Mouse (Mus musculus): Measurements from ENCODE around the gene Irs3.
A peak's percentile ranks its signal among the peaks of the same experiment; 100 is the strongest.
"Not testable (repeated sequence)": the region's sequence is repeated elsewhere in the genome, so short reads cannot be mapped to it uniquely, and the experiment has no call there.

Irs3 gene

DNA sequence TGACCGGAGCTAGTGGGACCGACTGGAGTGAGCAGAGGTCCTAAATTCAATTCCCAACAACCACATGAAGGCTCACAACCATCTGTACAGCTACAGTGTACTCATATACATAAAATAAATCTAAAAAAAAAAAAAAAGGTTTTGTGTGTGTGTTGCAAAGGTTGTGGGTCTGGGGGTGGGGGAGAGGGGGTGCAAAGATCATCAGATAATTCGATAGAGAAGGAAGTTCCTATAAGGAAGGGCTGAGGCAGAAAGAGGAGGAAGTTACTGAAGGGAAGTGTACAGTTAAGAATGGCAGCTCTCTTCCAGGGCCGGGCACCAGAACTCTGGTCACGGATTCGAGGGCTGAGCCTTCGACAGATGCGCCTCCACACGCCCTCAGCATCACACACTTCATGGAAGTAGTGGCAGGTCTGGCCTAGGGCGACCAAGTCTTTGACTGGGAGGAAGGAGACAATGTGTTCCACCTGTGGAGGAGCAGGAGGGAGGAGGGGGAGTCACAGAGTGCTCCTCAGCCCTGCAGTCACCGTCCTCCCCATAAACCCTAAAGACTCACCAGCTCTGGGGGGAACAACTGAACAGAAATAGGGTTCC lies 21.5 kb downstream of the Irs3 start:
- DNase-seq (ENCODE audit: low spot score in 2 of 2): no peak

DNA sequence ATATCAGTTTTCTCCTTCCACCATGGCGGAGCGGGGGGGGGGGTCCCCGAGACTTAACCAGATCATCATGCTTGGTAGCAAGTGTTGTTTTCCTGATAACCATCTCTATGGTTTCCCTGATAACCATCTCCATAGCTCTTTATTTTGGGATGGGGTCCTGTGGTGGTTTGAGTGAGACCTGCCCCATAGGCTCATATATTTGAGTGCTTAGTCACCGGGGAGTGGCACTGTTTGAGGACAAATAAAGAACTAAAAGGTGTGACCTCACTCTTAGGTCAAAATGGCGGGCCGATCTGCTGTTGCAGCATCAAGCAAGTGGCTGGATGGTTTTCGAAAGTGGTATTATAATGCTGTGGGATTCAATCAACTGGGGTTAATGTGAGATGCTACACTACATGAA lies 30.2 kb downstream of the Irs3 start:
- no peak for DNase-seq (ENCODE audit: low spot score in 2 of 2)

DNA sequence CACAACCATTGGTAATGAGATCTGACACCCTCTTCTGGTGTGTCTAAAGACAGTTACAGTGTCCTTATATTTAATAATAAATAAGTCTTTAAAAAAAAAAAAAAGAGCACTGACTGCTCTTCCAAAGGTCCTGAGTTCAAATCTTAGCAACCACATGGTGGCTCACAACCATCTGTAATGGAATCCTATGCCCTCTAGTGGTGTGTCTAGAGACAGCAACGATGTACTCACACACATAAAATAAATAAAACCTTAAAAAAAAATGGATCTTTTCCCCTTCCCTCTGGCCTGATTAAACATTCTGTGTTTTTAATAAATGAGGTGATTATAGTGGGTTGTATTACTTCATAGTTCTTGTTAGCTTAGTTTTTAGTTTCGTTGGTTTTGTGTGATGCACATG lies 30.6 kb downstream of the Irs3 start:
- DNase-seq (ENCODE audit: low spot score in 2 of 2): not testable (repeated sequence)

DNA sequence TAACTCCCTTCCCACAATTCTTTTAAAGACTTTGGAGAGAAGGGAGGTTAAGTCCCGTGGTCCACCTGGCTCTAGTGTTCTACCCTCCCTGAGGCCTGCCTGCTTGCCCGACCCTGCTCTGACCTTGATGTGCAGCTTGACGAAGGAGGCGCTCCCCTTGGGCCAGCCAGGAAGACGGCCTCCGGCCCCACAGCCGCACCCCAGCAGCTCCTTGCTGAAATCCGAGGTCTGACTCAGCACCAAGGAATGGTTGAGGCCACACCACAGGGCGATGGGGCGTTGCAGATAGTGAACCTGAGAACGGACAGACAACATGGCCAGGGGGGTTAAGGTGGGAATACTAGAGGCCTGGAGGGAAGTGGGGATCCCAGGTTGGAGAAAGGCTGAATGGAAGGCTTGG lies 32.0 kb downstream of the Irs3 start, which contains the start of gene Pcolce:
TSS of gene Pcolce (minus strand) at position 235 of the 400 bp plus-strand sequence.
- DNase-seq (ENCODE audit: low spot score in 2 of 2): no peak

DNA sequence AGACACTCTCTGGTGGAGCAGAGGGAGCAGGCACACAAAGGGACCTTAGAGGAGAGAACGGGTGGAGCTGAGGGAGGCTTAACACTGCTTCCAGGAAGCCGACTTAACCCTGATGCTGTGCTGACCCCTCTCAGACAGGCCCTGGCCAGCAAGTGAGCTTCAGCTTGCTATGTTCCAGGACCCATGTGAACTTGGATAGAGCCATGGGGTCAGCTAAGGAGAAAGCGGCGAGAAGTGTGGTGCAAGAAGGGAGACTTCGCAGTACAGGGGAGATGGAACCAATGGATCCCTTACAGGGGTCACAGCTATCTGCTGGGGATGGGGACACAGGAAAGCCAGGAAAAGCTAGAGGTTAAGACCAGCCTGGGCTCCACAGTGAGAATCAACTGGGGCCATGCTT lies 32.4 kb downstream of the Irs3 start:
- DNase-seq (ENCODE audit: low spot score in 2 of 2): no peak

DNA sequence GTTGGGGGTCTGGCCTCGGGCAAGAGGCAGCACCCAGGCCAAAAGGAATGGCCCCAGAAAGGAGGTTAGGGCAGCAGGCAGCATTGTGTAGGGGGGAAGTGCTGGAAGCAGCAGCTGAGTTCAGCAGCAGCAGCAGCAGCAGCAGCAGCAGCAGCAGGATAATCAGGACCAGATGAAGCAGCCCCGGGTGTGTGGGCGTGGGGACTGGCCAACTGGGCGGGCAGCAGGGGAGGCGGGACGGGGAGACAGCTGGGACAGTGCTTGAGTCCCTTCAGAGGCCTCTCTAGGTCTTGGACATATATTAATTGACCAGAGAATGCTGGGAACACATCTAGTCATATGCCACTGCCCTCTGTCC lies 34.3 kb downstream of the Irs3 start:
- DNase-seq (ENCODE audit: low spot score in 2 of 2): no peak

DNA sequence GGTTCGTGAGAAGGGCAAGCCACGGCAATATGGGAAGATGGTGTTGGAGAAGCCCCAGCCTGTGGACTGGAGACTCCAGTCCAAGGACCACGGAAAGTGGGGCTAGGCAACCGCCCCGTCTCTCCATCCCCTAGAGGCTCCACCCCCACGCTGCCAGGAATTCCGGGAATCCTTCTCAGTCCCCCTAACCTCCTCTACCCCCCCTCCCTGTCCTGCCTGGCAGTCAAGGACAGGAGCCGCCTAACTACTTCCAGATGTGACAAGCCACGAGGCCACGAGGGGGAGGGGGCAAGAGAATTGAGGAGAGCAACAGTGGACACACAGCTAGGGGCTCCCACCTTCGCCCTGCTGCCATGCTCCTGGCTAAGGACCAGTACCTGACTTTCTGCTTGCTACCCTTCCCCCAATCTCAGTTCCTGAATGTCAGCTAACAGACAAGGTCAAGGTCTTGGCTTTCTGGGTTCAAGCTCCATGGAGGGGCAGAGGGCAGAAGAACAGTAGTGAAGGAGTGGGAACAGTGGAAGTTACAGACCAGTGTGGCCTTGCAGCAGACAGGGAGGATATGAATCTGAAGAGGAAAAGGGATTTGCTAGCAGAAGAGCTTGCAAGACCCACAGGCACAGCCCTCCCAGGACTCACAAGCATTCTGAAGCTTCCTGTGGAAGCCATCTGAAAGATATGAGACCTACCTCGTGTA lies 34.8 kb downstream of the Irs3 start:
- DNase-seq (ENCODE audit: low spot score in 2 of 2): no peak

DNA sequence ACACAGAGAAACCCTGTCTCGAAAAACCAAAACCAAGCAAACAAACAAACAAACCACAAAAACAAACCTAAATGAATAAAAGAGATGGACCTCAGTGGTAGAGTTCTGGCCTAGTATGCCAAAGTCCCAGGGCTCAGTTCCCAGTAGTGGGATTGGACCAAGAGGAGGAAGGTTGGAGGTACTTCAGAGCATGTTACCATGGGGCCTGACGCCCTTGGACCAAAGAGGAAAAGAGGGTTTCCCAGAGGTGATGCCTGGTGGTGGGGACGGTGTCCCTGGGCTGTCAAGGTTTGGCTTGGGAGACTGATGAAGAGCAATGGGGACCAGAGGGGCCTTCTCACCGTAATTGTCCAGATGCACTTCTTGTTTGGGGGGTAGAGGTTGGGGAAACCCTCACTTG lies 35.5 kb downstream of the Irs3 start:
- no peak for DNase-seq (ENCODE audit: low spot score in 2 of 2)

DNA sequence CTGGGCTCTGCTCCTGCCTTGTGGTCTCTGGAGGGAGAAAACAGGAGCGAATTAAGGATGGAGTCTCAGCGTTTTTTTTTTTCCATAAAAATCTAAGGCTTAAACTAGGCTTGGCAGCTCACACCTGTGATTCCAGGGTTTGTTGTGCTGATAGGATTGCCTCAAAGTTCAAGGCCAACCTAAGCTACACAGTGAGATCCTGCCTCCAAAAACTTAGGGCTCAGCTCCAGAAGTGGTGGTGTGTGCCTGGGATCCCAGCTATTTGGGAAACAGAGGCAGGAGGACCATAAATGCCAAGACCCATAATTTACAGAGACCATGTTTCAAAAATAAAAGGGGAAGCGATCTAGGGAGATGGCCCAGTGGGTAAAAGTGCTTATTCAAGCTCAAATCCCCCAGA lies 36.2 kb downstream of the Irs3 start:
- DNase-seq (ENCODE audit: low spot score in 2 of 2): no peak

DNA sequence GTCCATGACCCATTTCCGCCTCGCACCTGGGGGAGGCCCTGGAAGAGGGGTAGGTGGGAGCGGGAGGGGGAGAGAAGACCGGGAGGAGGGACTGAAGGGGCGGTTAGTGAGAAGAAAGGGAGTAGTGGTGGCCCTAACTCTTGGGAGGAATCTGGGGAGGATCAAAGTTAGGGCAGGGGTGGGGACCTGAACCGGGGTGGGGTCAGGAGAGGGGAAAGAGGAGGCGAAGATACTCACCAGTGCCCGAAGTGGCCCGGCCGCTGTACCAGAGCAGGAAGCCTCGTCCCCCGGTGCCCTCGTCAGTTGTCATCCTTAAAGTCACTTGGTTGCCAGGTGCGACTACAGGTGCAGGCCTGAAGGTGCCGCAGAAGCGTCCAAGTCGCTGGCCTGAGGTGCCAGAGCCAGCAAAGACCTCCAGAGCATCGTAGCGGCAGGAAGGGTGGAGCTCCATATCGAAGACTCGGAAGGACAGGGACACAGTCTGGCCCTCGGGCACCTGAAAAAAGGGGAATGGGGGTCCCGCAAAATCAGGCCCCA lies 36.8 kb downstream of the Irs3 start:
- no peak for DNase-seq (ENCODE audit: low spot score in 2 of 2)

DNA sequence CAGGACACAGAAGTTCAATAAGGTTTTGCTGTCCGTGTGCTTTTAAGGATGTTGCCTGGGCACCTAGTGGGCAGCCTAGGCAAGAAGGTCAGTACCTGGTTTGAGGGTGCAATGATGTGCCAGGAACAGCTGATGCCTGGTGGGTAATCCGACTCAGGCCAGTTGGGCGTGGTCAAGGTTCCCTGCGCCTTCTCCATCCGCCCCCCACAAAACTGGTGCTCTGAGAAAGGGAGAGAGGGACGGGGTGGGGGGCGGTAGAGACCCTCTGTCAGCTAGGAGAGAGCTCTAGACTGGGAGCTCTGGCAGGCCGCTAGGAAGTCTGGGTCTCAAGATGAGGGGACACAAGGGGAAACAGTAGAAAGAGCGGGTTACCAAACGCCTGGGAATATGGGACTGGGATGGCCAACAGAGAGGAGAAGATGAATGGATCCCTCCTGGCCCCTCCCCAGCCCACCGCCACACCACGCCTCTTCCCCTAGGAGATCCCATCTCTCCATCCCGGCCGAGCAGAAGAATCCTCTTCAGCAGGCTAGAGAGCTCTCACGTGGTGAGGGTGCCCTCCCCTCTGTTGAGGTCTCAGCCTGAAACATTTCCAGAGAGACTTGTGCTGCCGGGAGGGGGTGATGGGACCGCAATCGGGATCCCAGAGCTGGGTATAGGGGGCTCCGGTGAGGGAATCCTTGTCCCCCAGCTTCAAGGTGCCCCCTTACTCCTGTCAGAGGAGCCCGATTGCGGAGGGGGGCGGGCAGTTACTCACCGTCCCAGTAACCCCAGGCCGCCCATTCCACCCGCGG lies 37.5 kb downstream of the Irs3 start:
- DNase-seq (ENCODE audit: low spot score in 2 of 2): no peak

DNA sequence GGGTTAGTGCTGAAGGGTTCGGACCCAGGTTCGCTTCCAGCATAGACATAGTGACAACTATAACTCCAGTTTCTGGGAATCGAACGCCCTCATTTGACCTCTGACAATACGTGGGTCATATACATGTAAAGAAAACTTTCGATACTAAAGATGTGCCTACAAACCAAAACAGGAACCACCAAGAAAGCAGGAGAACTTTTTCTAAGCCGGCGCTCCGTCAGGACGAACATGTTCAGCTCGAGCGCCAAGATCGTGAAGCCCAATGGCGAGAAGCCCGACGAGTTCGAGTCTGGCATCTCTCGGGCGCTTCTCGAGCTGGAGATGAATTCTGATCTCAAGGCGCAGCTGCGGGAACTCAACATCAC lies 44.2 kb downstream of the Irs3 start:
- no peak for DNase-seq (ENCODE audit: low spot score in 2 of 2)

DNA sequence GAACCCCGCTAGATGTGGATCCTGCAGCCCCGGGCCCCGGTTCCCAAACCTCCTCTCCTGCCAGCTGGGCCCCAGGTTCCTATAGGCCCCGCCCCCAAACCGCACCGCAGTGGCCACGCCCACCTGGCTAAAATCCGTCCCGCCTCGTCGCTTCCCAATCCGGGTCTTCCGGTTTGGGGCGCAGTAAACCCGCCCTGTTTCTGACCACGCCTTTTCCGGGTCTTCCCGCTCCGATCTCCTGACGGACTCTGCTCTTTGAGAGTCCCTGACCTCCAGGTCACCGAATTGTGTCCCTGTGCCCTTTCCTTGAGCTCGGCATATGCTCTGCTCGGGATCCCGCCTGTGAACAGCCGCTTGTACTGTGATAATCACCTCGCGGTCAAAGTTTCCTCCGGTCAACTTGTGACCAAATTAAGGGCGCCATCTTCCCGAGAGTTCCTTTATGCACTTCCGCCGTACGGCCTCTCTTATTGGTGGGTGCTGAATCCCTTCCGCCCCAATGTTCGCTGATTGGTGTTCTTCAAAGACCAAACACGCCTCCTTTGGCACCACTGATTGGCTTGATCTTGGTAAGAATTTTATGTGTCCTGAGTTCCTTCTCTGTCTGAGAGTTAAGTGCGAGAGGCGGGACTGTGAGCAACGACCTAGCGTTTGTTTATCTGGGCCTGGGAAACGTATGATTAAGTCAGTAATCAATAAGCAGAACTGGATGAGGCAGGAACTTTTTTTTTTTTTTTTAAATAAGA lies 44.7 kb downstream of the Irs3 start, which contains the start of gene Mospd3:
TSS of gene Mospd3 (minus strand) at position 440 of the 746 bp plus-strand sequence.
- peak; percentile 81 to 91 for DNase-seq (ENCODE audit: low spot score in 2 of 2)

DNA sequence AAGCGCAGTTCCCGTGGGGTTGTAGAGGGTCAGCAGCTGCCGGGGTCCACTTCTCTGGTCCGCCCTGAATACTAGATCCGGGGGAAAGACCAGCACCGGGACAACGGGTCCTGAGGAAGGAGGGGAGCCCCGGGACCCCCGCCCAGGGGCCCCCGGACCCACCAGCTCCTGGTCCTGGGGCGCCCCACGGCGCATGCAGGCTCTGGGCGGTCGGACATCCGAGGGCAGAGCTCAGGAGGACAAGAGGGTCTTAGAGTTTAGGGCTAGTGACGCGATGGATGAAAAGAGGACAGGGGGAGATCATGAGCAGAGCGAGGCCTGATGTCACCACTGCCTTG lies 45.3 kb downstream of the Irs3 start:
- DNase-seq (ENCODE audit: low spot score in 2 of 2): no peak

DNA sequence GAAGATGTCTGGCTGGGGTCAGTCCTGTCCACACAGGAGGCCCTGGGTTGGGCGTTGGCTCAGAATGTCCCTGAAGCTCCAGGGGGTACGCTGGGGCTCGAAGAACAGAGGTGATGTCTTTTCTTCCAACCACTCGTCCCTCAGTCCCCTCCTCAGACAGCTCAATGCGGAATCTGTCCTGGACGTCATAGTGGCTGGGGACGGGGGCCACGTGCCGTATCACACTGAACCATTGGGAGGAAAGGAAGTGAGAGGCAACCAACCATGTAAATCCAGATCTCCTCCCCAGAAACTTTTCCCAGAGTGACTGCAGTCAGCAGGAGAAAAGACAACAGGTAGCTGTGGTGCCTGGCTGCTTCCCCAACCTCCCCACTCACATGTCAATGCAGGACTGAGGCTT lies 45.9 kb downstream of the Irs3 start:
- DNase-seq (ENCODE audit: low spot score in 2 of 2): no peak

DNA sequence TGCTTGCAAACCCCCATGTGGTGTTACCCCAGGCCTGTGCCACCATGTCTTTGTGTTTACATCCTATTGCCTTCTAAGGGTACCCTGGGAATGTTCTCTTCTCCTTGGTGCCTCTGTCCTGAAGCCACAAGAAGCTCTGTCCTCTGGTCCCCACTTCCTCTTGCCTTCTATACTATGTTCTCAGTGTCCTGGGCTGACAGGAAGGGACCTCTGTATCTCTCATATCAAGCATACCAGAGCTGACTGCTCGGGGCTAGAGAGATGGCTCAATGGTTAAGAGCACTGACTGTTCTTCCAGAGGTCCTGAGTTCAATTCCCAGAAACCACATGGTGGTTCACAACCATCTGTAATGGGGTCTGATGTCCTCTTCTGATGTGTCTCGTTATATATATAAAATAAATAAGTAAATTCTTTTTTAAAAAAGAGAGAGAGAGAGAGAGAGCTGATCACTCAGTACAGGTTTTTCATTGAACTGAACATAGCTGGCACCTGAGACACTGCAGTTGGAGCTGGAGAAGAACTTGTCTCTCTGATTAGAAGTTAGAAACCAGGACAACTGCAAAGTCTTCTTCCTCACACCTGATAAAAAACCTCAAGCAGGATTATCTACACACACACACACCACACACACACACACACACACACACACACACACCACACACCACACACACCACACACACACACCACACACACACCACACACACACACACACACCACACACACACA lies 47.3 kb downstream of the Irs3 start:
- DNase-seq (ENCODE audit: low spot score in 2 of 2): no peak

DNA sequence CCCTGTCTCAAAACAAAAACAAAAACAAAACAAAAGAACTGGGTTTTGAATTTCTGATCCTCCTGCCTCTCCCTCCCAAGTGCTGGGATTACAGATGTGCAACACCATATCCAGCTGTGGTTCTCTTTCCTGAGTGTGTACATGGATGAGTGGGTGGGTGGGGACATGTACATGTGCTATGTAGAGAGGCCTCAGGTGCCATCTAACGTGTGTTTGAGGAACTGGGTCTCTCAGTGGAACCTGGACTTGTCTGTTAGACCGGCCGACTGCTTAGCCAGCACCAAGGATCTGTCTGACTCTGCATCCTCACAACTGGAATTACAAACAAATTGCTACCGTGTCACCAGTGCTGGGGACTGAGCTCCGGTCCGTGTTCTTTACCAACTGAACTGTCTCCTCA lies 47.9 kb downstream of the Irs3 start:
- no peak for DNase-seq (ENCODE audit: low spot score in 2 of 2)

DNA sequence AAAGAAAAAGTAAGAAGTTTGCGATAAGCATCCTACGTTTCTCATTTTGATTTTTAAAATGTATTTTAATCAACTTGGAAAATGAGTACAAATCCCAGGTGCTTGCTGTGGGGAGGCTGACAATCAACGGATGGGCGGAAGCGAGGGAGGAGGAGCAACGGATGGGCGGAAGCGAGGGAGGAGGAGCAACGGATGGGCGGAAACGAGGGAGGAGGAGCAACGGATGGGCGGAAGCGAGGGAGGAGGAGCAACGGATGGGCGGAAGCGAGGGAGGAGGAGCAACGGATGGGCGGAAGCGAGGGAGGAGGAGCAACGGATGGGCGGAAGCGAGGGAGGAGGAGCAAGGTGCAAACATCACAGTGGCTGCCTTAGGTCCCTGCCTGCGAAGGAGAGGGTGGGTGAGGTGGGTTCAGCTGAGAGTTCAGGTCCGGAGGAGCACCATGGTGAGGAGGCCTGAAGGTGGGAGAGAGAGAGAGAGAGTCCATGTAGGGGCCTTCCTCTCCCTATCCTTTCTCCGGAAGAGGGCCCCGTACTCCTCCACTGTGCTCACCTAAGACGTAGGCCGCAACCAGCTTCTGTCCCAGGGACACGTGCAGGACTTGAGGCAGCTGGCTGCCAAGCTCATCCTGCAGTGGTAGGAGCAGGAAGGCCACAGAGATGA lies 48.8 kb downstream of the Irs3 start:
- no peak for DNase-seq (ENCODE audit: low spot score in 2 of 2)

DNA sequence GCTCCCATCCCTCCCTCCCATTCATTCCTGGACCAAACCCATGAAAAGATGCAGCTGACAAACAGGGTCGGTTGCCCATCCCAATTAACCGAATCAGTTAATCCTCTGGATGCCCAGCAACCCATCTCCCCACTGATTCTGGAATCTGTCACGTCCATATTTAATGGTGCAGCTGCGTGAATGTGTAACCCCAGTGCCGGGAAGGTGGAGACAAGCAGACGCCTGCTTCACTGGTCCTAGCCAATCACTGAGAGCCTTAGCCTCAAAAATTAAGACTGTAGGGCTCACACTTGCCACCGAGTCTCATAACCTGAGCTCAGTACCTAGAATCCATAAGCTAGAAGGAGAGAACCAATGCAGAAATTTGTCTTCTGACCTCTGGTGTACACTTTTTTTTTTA lies 49.6 kb downstream of the Irs3 start:
- no peak for DNase-seq (ENCODE audit: low spot score in 2 of 2)

Data from frontal cortex, postnatal 25 days (tissue).